Mouse (Mus musculus) ES-E14 (cell line): ENCODE measurements around the gene Ccdc182. TPM values are rescaled to one million over a fixed set of nuclear protein-coding genes. Genes with fewer than 3 reads are reported as not detected.

Experiments used
- DNase-seq: peaks from one replicate; pipeline ENCODE4 v3.0.0-alpha.2; 2013; ENCODE audit warnings: low read depth, low spot score
- H3K27ac ChIP-seq: 2 replicates; pipeline ENCODE4 v1.5.1; 2012; ENCODE audit warnings: low read depth, mild to moderate bottlenecking, low read length, moderate library complexity, mixed read lengths; ENCODE audit not compliant: poor library complexity, insufficient read depth, severe bottlenecking
- H3K36me3 ChIP-seq: 2 replicates; pipeline ENCODE4 v1.6.1; 2012; ENCODE audit warnings: mild to moderate bottlenecking, low read length, moderate library complexity, mixed read lengths; ENCODE audit not compliant: control insufficient read depth, poor library complexity, insufficient read depth, severe bottlenecking
- H3K4me1 ChIP-seq, 2 experiments: fragments of 150-350 bp in 1 of 2; sonication (generic) in 1 of 2; 2 replicates each; pipeline ENCODE4 v1.6.1; 2012; ENCODE audit warnings: low read length in 2 of 2, mild to moderate bottlenecking in 1 of 2, mixed read lengths in 1 of 2; ENCODE audit not compliant: control insufficient read depth in 2 of 2, insufficient read depth in 2 of 2, poor library complexity in 1 of 2
- H3K4me3 ChIP-seq, 2 experiments: fragments of 150-350 bp in 1 of 2; sonication (generic) in 1 of 2; 2 replicates each; pipeline ENCODE4 v1.5.1; 2012; ENCODE audit warnings: low read length in 2 of 2, low read depth in 1 of 2, mild to moderate bottlenecking in 1 of 2, mixed read lengths in 1 of 2; ENCODE audit not compliant: insufficient read depth in 1 of 2, poor library complexity in 1 of 2, severe bottlenecking in 1 of 2
- H3K9ac ChIP-seq: 2 replicates; pipeline ENCODE4 v1.6.1; 2012; ENCODE audit warnings: low read depth, mild to moderate bottlenecking, low read length, mixed read lengths; ENCODE audit not compliant: poor library complexity, insufficient read depth, severe bottlenecking
- H3K9me3 ChIP-seq: fragments of 150-350 bp; sonication (generic); 2 replicates; pipeline ENCODE4 v1.6.1; 2012; ENCODE audit warnings: low read depth, mild to moderate bottlenecking, low read length; ENCODE audit not compliant: control insufficient read depth, insufficient read depth
- CHD2 ChIP-seq: IDR thresholded peaks from 2 replicates; pipeline ENCODE4 v1.6.1; 2014; ENCODE audit warnings: mild to moderate bottlenecking, low read depth, low read length, inconsistent platforms
- HCFC1 ChIP-seq: IDR thresholded peaks from 2 replicates; pipeline ENCODE4 v1.6.1; 2012; ENCODE audit warnings: low read length, inconsistent platforms, borderline replicate concordance; ENCODE audit not compliant: insufficient read depth
- MAFK ChIP-seq: IDR thresholded peaks from 2 replicates; pipeline ENCODE4 v1.6.1; 2014; ENCODE audit warnings: mild to moderate bottlenecking, low read depth, low read length, inconsistent platforms; ENCODE audit not compliant: insufficient read depth
- ZC3H11A ChIP-seq: IDR thresholded peaks from 2 replicates; pipeline ENCODE4 v1.6.1; 2012; ENCODE audit warnings: low read depth, mild to moderate bottlenecking, inconsistent platforms, low read length, borderline replicate concordance
- ZNF384 ChIP-seq: IDR thresholded peaks from 2 replicates; pipeline ENCODE4 v1.6.1; 2012; ENCODE audit warnings: low read depth, low read length, inconsistent platforms
- in situ Hi-C, 2 experiments: fragments of 600-800 bp; cut with MboI; formaldehyde crosslinking; loops; one replicate each; pipeline ENCODE4 v1.15.1; 2025; ENCODE audit warnings: low sequenced_read_pairs in 2 of 2, inconsistent platforms in 1 of 2; ENCODE audit not compliant: unreplicated experiment in 2 of 2
- total RNA-seq: library from RNA; depleted of rRNA; stranded (reverse); fragments of 300-350 nt; gene quantifications from 2 replicates; pipeline ENCODE4 v1.2.3, GENCODE M21; 2012

The Ccdc182 gene
- total RNA-seq, 1 experiment: not detected

DNA sequence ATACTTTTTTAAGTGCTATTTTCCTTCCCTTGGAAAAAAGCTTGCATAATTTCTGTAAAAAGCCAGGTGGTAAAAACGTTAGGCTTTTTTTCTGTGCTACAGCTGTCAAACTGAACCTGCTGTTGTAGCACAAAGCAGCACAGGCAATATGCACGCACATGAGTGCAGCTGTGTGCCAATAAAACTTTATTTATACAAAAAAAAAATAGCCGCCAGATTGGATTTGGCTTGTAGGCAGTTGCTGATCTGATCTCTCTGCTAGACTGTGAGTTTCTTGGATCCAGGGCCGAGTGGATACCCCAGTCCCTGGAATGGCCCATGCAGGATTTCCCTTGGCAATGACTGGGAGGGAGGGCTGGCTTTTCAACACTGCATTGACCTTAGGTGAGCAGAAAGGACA is 36.2 kb upstream of the Ccdc182 start:
- H3K9me3 ChIP-seq: no peaks in the 10 kb centered on the region
- TF ChIP-seq ZNF384: peak; percentile 94
- no peak for TF ChIP-seq CHD2
- no peak for TF ChIP-seq HCFC1
- no peak for TF ChIP-seq ZC3H11A
- no peak for TF ChIP-seq MAFK

DNA sequence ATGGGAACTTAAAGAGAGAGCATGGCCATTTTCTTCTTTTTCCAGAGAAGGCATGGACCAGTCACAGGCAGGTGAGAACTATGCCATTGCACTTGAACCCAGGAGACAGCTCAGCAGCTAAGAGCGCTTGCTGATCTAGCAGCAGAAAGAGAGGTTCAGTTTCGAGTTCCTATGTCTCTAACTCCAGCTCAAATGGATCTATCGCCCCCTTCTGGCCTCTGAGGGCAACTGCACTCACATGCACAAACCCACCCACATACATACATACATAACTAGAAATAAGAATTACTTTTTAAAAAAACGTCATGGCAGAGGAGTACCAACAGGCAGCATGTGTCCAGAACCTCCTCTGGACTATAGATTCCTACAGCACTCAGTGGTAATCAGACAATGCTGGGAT is 35.6 kb upstream of the Ccdc182 start:
- H3K27ac ChIP-seq: no peak overlapping the region
- H3K9me3 ChIP-seq: no peaks in the 10 kb centered on the region
- in situ Hi-C loops: no loop called here
- H3K9ac ChIP-seq: no peak overlapping the region
- no peaks in the 10 kb centered on the region; a peak in 1 of 4 replicates for H3K4me1 ChIP-seq
- H3K36me3 ChIP-seq: no peaks in the 10 kb centered on the region
- H3K4me3 ChIP-seq: no peak overlapping the region
- DNase-seq: peak; percentile 51
- no peak for TF ChIP-seq ZNF384
- TF ChIP-seq ZC3H11A: peak; percentile 78

More for the DNA sequence above, 36.2 kb upstream of the Ccdc182 start:
- H3K36me3 ChIP-seq: no peaks in the 10 kb centered on the region
- no peak overlapping the region for H3K9ac ChIP-seq
- H3K27ac ChIP-seq: no peak overlapping the region
- in situ Hi-C loops: no loop called here
- peaks cover 0 to 2% of the 10 kb centered on the region in 2 experiments; a peak in 1 of 4 replicates for H3K4me1 ChIP-seq
- H3K4me3 ChIP-seq: no peak overlapping the region
- no peak for DNase-seq

DNA sequence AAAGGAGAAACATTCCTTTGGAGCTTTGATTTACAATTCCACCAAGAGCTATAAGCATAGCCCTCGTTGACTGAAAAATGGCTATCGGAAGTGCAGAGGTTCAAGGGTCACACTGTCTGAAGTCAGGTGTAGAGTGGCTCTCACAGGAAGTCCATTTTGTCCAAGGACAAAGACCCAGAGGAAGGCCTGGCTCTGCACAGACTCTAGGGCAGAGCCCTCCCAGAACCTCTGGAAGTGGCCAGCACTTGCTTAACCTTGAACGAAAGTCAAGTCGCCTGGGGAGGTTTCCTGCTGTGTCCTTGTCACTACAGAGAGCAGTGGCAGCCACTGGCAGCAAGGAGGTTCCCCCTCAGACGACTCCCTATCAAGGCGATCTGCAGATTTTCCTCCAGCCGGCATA is 33.4 kb upstream of the Ccdc182 start:
- Histone ChIP-seq H3K9ac (no peak overlapping the region), H3K27ac (no peak overlapping the region), H3K36me3 (no peaks in the 10 kb centered on the region), H3K4me3 (no peak overlapping the region), H3K4me1 (no peaks in the 10 kb centered on the region), H3K9me3 (no peaks in the 10 kb centered on the region)
- DNase-seq: no peak
- in situ Hi-C loops: no loop called here
- no peak for TF ChIP-seq MAFK
- TF ChIP-seq HCFC1: no peak
- TF ChIP-seq ZC3H11A: no peak
- no peak for TF ChIP-seq ZNF384
- TF ChIP-seq CHD2: no peak

DNA sequence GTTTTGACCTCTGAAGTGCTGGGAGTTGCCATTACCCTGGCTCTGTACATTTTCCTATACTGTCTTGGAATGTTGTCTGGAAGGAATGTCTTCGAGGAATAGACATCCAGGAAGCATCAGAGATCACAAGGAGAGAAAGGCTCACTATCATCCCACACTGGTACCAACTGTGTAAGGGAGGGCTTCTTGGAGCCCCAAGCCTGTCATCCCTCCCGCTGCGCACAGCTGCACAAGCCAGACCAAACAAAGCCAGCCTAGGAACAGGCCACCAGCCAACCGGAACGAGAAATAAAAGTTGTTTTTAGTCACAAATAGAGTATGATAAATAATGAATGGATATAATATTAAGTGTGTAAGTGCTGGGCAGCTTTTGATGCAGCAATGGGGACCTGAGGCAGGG is 29.0 kb upstream of the Ccdc182 start:
- in situ Hi-C loops: no loop called here
- no peak for TF ChIP-seq MAFK
- TF ChIP-seq HCFC1: no peak
- no peak for TF ChIP-seq CHD2
- TF ChIP-seq ZNF384: no peak
- TF ChIP-seq ZC3H11A: no peak
- H3K9me3 ChIP-seq: no peaks in the 10 kb centered on the region
- H3K27ac ChIP-seq: no peak overlapping the region
- no peaks in the 10 kb centered on the region for H3K4me1 ChIP-seq
- H3K36me3 ChIP-seq: no peaks in the 10 kb centered on the region
- H3K4me3 ChIP-seq: no peak overlapping the region
- no peak overlapping the region for H3K9ac ChIP-seq
- DNase-seq: no peak

DNA sequence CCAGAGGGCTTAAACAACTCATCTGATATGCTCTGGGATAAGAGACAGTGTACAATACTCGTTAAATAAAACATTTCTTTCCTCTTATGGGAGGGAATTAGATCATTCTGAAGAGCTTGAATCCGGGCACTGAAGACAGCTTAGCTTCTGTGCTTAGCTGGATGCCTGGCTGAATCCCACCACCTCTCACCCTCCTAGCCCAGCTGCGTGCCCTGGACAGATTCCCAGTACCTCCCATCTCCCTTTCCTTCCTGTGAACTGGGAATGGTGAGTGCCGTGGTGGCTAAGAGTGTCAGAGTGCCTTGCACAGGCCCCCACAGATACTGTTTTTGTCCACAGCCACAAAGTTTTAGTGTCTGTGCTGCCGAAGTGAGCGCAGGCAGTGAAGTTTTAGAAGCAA is 27.5 kb upstream of the Ccdc182 start:
- in situ Hi-C loops: no loop called here
- Histone ChIP-seq H3K4me3 (no peak overlapping the region), H3K9me3 (no peaks in the 10 kb centered on the region), H3K36me3 (no peaks in the 10 kb centered on the region), H3K9ac (no peak overlapping the region), H3K4me1 (no peaks in the 10 kb centered on the region), H3K27ac (no peak overlapping the region)
- DNase-seq: no peak
- TF ChIP-seq ZC3H11A (no peak), MAFK (no peak), CHD2 (no peak), ZNF384 (no peak), HCFC1 (no peak)
